Mouse (Mus musculus): ENCODE data around the gene Snrpb2. TPM values are rescaled to one million over a fixed set of nuclear protein-coding genes. Genes with fewer than 3 reads are reported as not detected.

The Snrpb2 gene
- total and polyA plus RNA-seq, 2 experiments from 2014 or later, result 19.4 to 56.8 TPM

DNA sequence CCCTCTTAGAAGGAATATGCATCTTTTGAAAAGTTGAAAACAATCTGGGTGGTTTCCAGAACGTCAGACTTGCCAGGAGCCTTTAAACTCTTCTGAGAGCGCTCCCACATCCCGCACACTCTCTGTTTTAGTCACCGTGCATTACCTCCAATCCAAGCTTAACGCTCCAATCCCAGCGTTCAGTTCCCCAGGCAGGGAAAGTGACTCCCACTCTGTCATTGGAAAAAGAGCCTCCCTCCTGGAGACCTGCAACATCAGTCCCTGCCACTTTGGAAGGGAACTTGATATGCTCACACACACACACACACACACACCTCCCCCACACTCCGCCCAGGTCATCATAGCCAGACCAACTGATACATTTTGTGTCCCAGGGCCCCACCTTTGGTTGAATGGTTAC lies 55.4 kb downstream of the Snrpb2 start:
- WGBS, result 84% methylated on average over 7 of the region's 7 CpGs
- no peak overlapping the region for H3K27ac ChIP-seq
- TF ChIP-seq CTCF (IDR thresholded peaks at IDR 0.05; ENCODE audit: low read depth), result no peak
- H3K36me3 ChIP-seq (ENCODE audit: insufficient read depth, low read length), result no peaks in the 10 kb centered on the region
- no peaks in the 10 kb centered on the region for H3K4me1 ChIP-seq (ENCODE audit: insufficient read depth, low read length)
- no peaks in the 10 kb centered on the region for H3K27me3 ChIP-seq (ENCODE audit: insufficient read depth, low read length)
- DNase-seq (ENCODE audit: low spot score), result no peak
- H3K9ac ChIP-seq (replicated peaks; ENCODE audit: low read length), result no peak overlapping the region
- H3K4me3 ChIP-seq (ENCODE audit: low read length), result no peak overlapping the region
- ATAC-seq, result no peak
- H3K4me2 ChIP-seq (ENCODE audit: low read depth, low read length), result no peak overlapping the region
- H3K9me3 ChIP-seq (ENCODE audit: low read length), result no peaks in the 10 kb centered on the region

Other genes with a start within 250 kb of the Snrpb2 start
- 4.7 and 10.0 TPM in 2 replicates for gene Kif16b, start 161.5 kb upstream of the Snrpb2 start, total RNA-seq (2014; rRNA removed)
- 3.0 and 3.2 TPM in 2 replicates for gene Kif16b, start 161.5 kb upstream of the Snrpb2 start, polyA plus RNA-seq (2015; fragmentation: Nextera tagmentation; extraction: Ambion mirVana)
- gene Otor, start 15.4 kb downstream of the Snrpb2 start, total RNA-seq (2014; rRNA removed), result not detected in 2 replicates
- 0.30 and 0.32 TPM in 2 replicates for gene Otor, start 15.4 kb downstream of the Snrpb2 start, polyA plus RNA-seq (2015; fragmentation: Nextera tagmentation; extraction: Ambion mirVana)

Data from hindbrain, postnatal 0 days (tissue).